Mouse (Mus musculus) testis, adult 2 months (tissue): ENCODE results near the gene Trio.

ENCODE experiments used
- CTCF ChIP-seq: fragments of 200-500 bp; IDR thresholded peaks from 2 replicates; pipeline ENCODE4 v1.5.1; 2012; ENCODE audit warnings: low read depth, mild to moderate bottlenecking, inconsistent platforms, low read length, moderate library complexity; ENCODE audit not compliant: control insufficient read depth, insufficient read depth, insufficient replicate concordance
- POLR2A ChIP-seq: fragments of 200-500 bp; IDR thresholded peaks from 2 replicates; pipeline ENCODE4 v1.6.1; 2012; ENCODE audit warnings: low read depth, mild to moderate bottlenecking, inconsistent platforms, low read length, moderate library complexity; ENCODE audit not compliant: control insufficient read depth

DNA sequence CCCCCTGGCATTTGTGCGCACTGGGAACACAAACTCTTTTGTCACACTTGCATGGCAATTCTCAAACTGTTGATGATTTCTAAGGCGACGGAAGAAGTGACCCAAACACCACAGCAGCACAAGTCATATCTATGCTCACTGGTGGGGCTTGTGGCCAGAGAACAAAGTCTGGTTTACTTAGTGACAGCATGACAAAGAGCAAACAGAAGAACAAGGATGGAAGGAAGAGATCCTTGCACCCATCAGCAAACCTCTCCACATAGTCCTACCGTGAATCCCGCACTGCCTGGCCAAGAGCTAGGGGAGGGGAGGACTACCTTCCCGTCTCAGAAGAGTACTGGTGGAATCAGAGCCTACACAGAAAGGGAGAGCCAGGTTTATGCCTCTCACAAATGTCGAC lies 115.5 kb downstream of the Trio start:
- no peak for TF ChIP-seq CTCF
- TF ChIP-seq POLR2A = no peak
